Mouse (Mus musculus): ENCODE measurements at regions not wholly inside any gene's neighbourhood (a gene's known extent, or its start where the extent isn't known, plus 50 kb on each side); places are given as distances from the start of the nearest gene placed in this dataset.

GRCm38 (mm10) chr13:80946034-80946433 lies 62.9 kb downstream of the Arrdc3 start:
- H3K27me3 ChIP-seq (replicated peaks), result no peaks in the 10 kb centered on the region
- H3K36me3 ChIP-seq, result no peaks in the 10 kb centered on the region
- no peak overlapping the region for H3K9ac ChIP-seq
- ATAC-seq (ENCODE audit: extremely low read depth, insufficient number of reproducible peaks, low FRiP score, low TSS enrichment), result no peak
- H3K4me2 ChIP-seq, result no peak overlapping the region
- H3K27ac ChIP-seq (replicated peaks), result no peak overlapping the region
- H3K4me1 ChIP-seq, result peaks cover 2% of the 10 kb centered on the region; the same call in 1 of the 2 replicates
- no peak overlapping the region for H3K4me3 ChIP-seq
- H3K9me3 ChIP-seq, result no peaks in the 10 kb centered on the region

- Histone ChIP-seq H3K4me1 (no peaks in the 10 kb centered on the region; the same call in 1 of the 2 replicates), H3K4me2 (no peak overlapping the region), H3K27ac (replicated peaks) (no peak overlapping the region), H3K4me3 (no peak overlapping the region), H3K9me3 (no peaks in the 10 kb centered on the region), H3K9ac (no peak overlapping the region), H3K27me3 (replicated peaks) (no peaks in the 10 kb centered on the region), H3K36me3 (no peaks in the 10 kb centered on the region)
- no peak for ATAC-seq (ENCODE audit: extremely low read depth, insufficient number of reproducible peaks, low FRiP score, low TSS enrichment)
- 73% methylated on average over 6 of the region's 6 CpGs for WGBS
Measured at GRCm38 (mm10) chr13:80947705-80948104, 64.5 kb downstream of the Arrdc3 start.

- Histone ChIP-seq H3K9me3 (no peaks in the 10 kb centered on the region), H3K4me3 (no peak overlapping the region), H3K4me2 (no peak overlapping the region), H3K36me3 (no peaks in the 10 kb centered on the region), H3K27ac (replicated peaks) (0 out of 2 replicates have a peak overlapping the region, but pooled peaks have one; percentile 3), H3K27me3 (replicated peaks) (no peaks in the 10 kb centered on the region), H3K4me1 (no peaks in the 10 kb centered on the region; the same call in 1 of the 2 replicates), H3K9ac (no peak overlapping the region)
- WGBS, result 50% methylated on average over 6 of the region's 6 CpGs
- ATAC-seq (ENCODE audit: extremely low read depth, insufficient number of reproducible peaks, low FRiP score, low TSS enrichment), result no peak
Measured at GRCm38 (mm10) chr13:80949133-80949697, 66.0 kb downstream of the Arrdc3 start.

GRCm38 (mm10) chr13:80950239-80950638 lies 67.1 kb downstream of the Arrdc3 start:
- no peak for ATAC-seq (ENCODE audit: extremely low read depth, insufficient number of reproducible peaks, low FRiP score, low TSS enrichment)
- Histone ChIP-seq H3K36me3 (no peaks in the 10 kb centered on the region), H3K4me2 (no peak overlapping the region), H3K9ac (no peak overlapping the region), H3K4me1 (no peaks in the 10 kb centered on the region; the same call in 1 of the 2 replicates), H3K27ac (replicated peaks) (no peak overlapping the region), H3K27me3 (replicated peaks) (no peaks in the 10 kb centered on the region), H3K4me3 (no peak overlapping the region), H3K9me3 (no peaks in the 10 kb centered on the region)
- 63% methylated on average over 2 of the region's 2 CpGs for WGBS

GRCm38 (mm10) chr13:80950803-80951202 lies 67.6 kb downstream of the Arrdc3 start:
- Histone ChIP-seq H3K27ac (replicated peaks) (no peak overlapping the region), H3K4me1 (no peaks in the 10 kb centered on the region; the same call in 1 of the 2 replicates), H3K36me3 (no peaks in the 10 kb centered on the region), H3K27me3 (replicated peaks) (no peaks in the 10 kb centered on the region), H3K9ac (no peak overlapping the region), H3K4me2 (no peak overlapping the region), H3K9me3 (no peaks in the 10 kb centered on the region), H3K4me3 (no peak overlapping the region)
- ATAC-seq (ENCODE audit: extremely low read depth, insufficient number of reproducible peaks, low FRiP score, low TSS enrichment), result no peak
- 77% methylated on average over 3 of the region's 3 CpGs for WGBS

GRCm38 (mm10) chr13:80951327-80951726 lies 68.1 kb downstream of the Arrdc3 start:
- Histone ChIP-seq H3K27ac (replicated peaks) (no peak overlapping the region), H3K36me3 (no peaks in the 10 kb centered on the region), H3K9ac (no peak overlapping the region), H3K4me3 (no peak overlapping the region), H3K4me2 (no peak overlapping the region), H3K9me3 (no peaks in the 10 kb centered on the region), H3K4me1 (no peaks in the 10 kb centered on the region; the same call in 1 of the 2 replicates), H3K27me3 (replicated peaks) (no peaks in the 10 kb centered on the region)
- ATAC-seq (ENCODE audit: extremely low read depth, insufficient number of reproducible peaks, low FRiP score, low TSS enrichment), result no peak
- WGBS, result 76% methylated on average over 3 of the region's 3 CpGs

- no peak overlapping the region for H3K9ac ChIP-seq
- H3K27me3 ChIP-seq (replicated peaks), result no peaks in the 10 kb centered on the region
- H3K4me3 ChIP-seq, result no peak overlapping the region
- H3K27ac ChIP-seq (replicated peaks), result no peak overlapping the region
- no peaks in the 10 kb centered on the region for H3K9me3 ChIP-seq
- H3K36me3 ChIP-seq, result no peaks in the 10 kb centered on the region
- ATAC-seq (ENCODE audit: extremely low read depth, insufficient number of reproducible peaks, low FRiP score, low TSS enrichment), result no peak
- 88% methylated on average over 4 of the region's 4 CpGs for WGBS
- no peak overlapping the region for H3K4me2 ChIP-seq
- no peaks in the 10 kb centered on the region; the same call in 1 of the 2 replicates for H3K4me1 ChIP-seq
Measured at GRCm38 (mm10) chr13:80952851-80953250, 69.7 kb downstream of the Arrdc3 start.

GRCm38 (mm10) chr13:80954059-80954645 lies 71.0 kb downstream of the Arrdc3 start:
- WGBS, result 60% methylated on average over 6 of the region's 6 CpGs
- Histone ChIP-seq H3K4me3 (no peak overlapping the region), H3K27ac (replicated peaks) (no peak overlapping the region), H3K27me3 (replicated peaks) (no peaks in the 10 kb centered on the region), H3K4me2 (no peak overlapping the region), H3K9ac (no peak overlapping the region), H3K36me3 (no peaks in the 10 kb centered on the region), H3K4me1 (no peaks in the 10 kb centered on the region), H3K9me3 (no peaks in the 10 kb centered on the region)
- ATAC-seq (ENCODE audit: extremely low read depth, insufficient number of reproducible peaks, low FRiP score, low TSS enrichment), result no peak

GRCm38 (mm10) chr13:80956966-80957365 lies 73.8 kb downstream of the Arrdc3 start:
- no peak for ATAC-seq (ENCODE audit: extremely low read depth, insufficient number of reproducible peaks, low FRiP score, low TSS enrichment)
- 62% methylated on average over 1 of the region's 1 CpGs for WGBS
- Histone ChIP-seq H3K36me3 (no peaks in the 10 kb centered on the region), H3K27ac (replicated peaks) (no peak overlapping the region), H3K9ac (no peak overlapping the region), H3K9me3 (no peaks in the 10 kb centered on the region), H3K27me3 (replicated peaks) (no peaks in the 10 kb centered on the region), H3K4me1 (no peaks in the 10 kb centered on the region), H3K4me3 (no peak overlapping the region), H3K4me2 (no peak overlapping the region)

- Histone ChIP-seq H3K4me1 (no peaks in the 10 kb centered on the region), H3K9me3 (no peaks in the 10 kb centered on the region), H3K27me3 (replicated peaks) (no peaks in the 10 kb centered on the region), H3K36me3 (no peaks in the 10 kb centered on the region), H3K9ac (no peak overlapping the region), H3K27ac (replicated peaks) (no peak overlapping the region), H3K4me3 (no peak overlapping the region), H3K4me2 (no peak overlapping the region)
- 79% methylated on average over 6 of the region's 6 CpGs for WGBS
- ATAC-seq (ENCODE audit: extremely low read depth, insufficient number of reproducible peaks, low FRiP score, low TSS enrichment), result no peak
Measured at GRCm38 (mm10) chr13:80957419-80958139, 74.4 kb downstream of the Arrdc3 start.

- H3K9me3 ChIP-seq, result no peaks in the 10 kb centered on the region
- no peaks in the 10 kb centered on the region for H3K27me3 ChIP-seq (replicated peaks)
- WGBS, result 45% methylated on average over 1 of the region's 1 CpGs
- H3K9ac ChIP-seq, result no peak overlapping the region
- ATAC-seq (ENCODE audit: extremely low read depth, insufficient number of reproducible peaks, low FRiP score, low TSS enrichment), result no peak
- peaks cover 10% of the 10 kb centered on the region; the same call in 1 of the 2 replicates for H3K4me1 ChIP-seq
- no peak overlapping the region for H3K4me3 ChIP-seq
- no peak overlapping the region for H3K4me2 ChIP-seq
- H3K27ac ChIP-seq (replicated peaks), result no peak overlapping the region
- no peaks in the 10 kb centered on the region for H3K36me3 ChIP-seq
Measured at GRCm38 (mm10) chr13:80959763-80960162, 76.6 kb downstream of the Arrdc3 start.
